Mouse (Mus musculus) myocyte (in vitro differentiated cells): ENCODE results near the gene Armc10. TPM values are rescaled to one million over a fixed set of nuclear protein-coding genes. Genes with fewer than 3 reads are reported as not detected.

ENCODE experiments used
- H3K27me3 ChIP-seq: one replicate; pipeline ENCODE4 v1.6.1; 2011; ENCODE audit not compliant: control insufficient read depth, insufficient read depth, insufficient read length
- H3K36me3 ChIP-seq: one replicate; pipeline ENCODE4 v1.6.1; 2011; ENCODE audit not compliant: control insufficient read depth, insufficient read depth
- H3K4me2 ChIP-seq: one replicate; pipeline ENCODE4 v1.6.1; 2011; ENCODE audit warnings: low read depth, control low read depth
- H3K4me3 ChIP-seq: one replicate; pipeline ENCODE4 v1.5.1; 2011; ENCODE audit warnings: mild to moderate bottlenecking, control low read depth, moderate library complexity
- H3K79me2 ChIP-seq: one replicate; pipeline ENCODE4 v1.6.1; 2011; ENCODE audit not compliant: control insufficient read depth, insufficient read depth
- H3ac ChIP-seq: one replicate; pipeline ENCODE4 v1.6.1; 2011; ENCODE audit not compliant: control insufficient read depth, insufficient read length
- CEBPB ChIP-seq: IDR thresholded peaks from 2 replicates; pipeline ENCODE4 v1.6.1; 2011; ENCODE audit warnings: mild to moderate bottlenecking, moderate library complexity; ENCODE audit not compliant: poor library complexity, insufficient read depth, severe bottlenecking
- E2F4 ChIP-seq: IDR thresholded peaks from one replicate; pipeline ENCODE4 v1.6.1; 2011; ENCODE audit warnings: mild to moderate bottlenecking, control low read depth, moderate library complexity; ENCODE audit not compliant: insufficient read depth
- MAX ChIP-seq: IDR thresholded peaks from one replicate; pipeline ENCODE4 v1.6.1; 2011; ENCODE audit warnings: low read depth, mild to moderate bottlenecking, control low read depth
- MYOD1 ChIP-seq, 3 experiments: IDR thresholded peaks; one replicate each; pipeline ENCODE4 v1.6.1; 2011; ENCODE audit warnings: control low read depth in 2 of 3, low read depth in 2 of 3, mild to moderate bottlenecking in 2 of 3, moderate library complexity in 1 of 3; ENCODE audit not compliant: insufficient read length in 2 of 3, control insufficient read depth in 1 of 3
- MYOG ChIP-seq, 3 experiments: IDR thresholded peaks; one replicate each; pipeline ENCODE4 v1.6.1; 2011; ENCODE audit warnings: control low read depth in 2 of 3, low read depth in 2 of 3, mild to moderate bottlenecking in 2 of 3; ENCODE audit not compliant: insufficient read length in 2 of 3, control insufficient read depth in 1 of 3, insufficient read depth in 1 of 3
- POLR2A ChIP-seq: IDR thresholded peaks from one replicate; pipeline ENCODE4 v1.6.1; 2011; ENCODE audit warnings: low read depth, mild to moderate bottlenecking, control low read depth, moderate library complexity; ENCODE audit not compliant: insufficient read length
- POLR2AphosphoS2 ChIP-seq: IDR thresholded peaks from one replicate; pipeline ENCODE4 v1.6.1; 2011; ENCODE audit warnings: low read depth, control low read depth; ENCODE audit not compliant: insufficient read length
- REST ChIP-seq: IDR thresholded peaks from one replicate; pipeline ENCODE4 v1.6.1; 2011; ENCODE audit warnings: mild to moderate bottlenecking, control low read depth, moderate library complexity; ENCODE audit not compliant: insufficient read depth, insufficient read length
- SRF ChIP-seq: IDR thresholded peaks from one replicate; pipeline ENCODE4 v1.6.1; 2011; ENCODE audit warnings: low read depth; ENCODE audit not compliant: control insufficient read depth, insufficient read length
- TCF12 ChIP-seq: IDR thresholded peaks from one replicate; pipeline ENCODE4 v1.6.1; 2011; ENCODE audit warnings: mild to moderate bottlenecking, control low read depth; ENCODE audit not compliant: poor library complexity, insufficient read depth, severe bottlenecking
- TCF3 ChIP-seq: IDR thresholded peaks from one replicate; pipeline ENCODE4 v1.6.1; 2011; ENCODE audit warnings: low read depth, control low read depth; ENCODE audit not compliant: insufficient read length
- USF1 ChIP-seq: IDR thresholded peaks from one replicate; pipeline ENCODE4 v1.6.1; 2011; ENCODE audit warnings: low read depth, mild to moderate bottlenecking, control low read depth, moderate library complexity
- polyA plus RNA-seq: library from polyadenylated mRNA; unstranded; fragments of >200 nt; fragmentation: generic; extraction: Trizol; gene quantifications from one replicate; pipeline ENCODE4 v1.2.1, GENCODE M21; 2012; ENCODE audit warnings: missing spikeins

Armc10 gene
- polyA plus RNA-seq, 1 experiment = 10.1 TPM

DNA sequence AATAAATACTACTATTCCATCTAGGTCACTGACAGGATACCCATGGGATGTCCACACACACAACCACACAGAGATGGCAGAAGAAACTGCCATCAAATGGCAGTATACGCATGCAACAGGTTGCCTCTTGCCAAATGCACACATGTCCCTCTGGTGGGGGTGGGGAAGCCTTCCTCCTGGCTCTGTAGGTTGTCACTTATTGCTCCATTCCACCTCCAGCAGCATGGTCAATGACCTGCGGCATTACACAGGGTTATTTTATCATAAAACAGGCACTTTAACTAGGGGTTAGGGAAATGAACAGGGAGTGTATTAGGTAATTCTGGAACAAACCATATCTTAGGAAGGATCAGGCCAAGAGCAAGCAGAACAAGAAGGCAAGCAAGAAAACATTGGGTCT, 23.7 kb downstream of the Armc10 start:
- Histone ChIP-seq H3K4me2 (no peak overlapping the region), H3ac (no peak overlapping the region), H3K36me3 (no peaks in the 10 kb centered on the region), H3K27me3 (no peaks in the 10 kb centered on the region), H3K4me3 (no peak overlapping the region), H3K79me2 (no peaks in the 10 kb centered on the region)
- no peak for TF ChIP-seq MYOD1 (IDR thresholded peaks at IDR 0.05; ENCODE audit: control insufficient read depth in 1 of 3, insufficient read length in 2 of 3, low read depth in 2 of 3)
- TF ChIP-seq POLR2A = no peak
- TF ChIP-seq MYOG (IDR thresholded peaks at IDR 0.05; ENCODE audit: control insufficient read depth in 1 of 3, insufficient read depth in 1 of 3, insufficient read length in 2 of 3, low read depth in 2 of 3) = no peak
- TF ChIP-seq TCF12 = no peak
- no peak for TF ChIP-seq POLR2AphosphoS2
- no peak for TF ChIP-seq REST
- TF ChIP-seq E2F4 = no peak
- no peak for TF ChIP-seq USF1
- no peak for TF ChIP-seq CEBPB

GRCm38 (mm10) chr5:21672812-21673635, 27.4 kb downstream of the Armc10 start:
- H3K4me3 ChIP-seq = no peak overlapping the region
- no peak for TF ChIP-seq SRF
- TF ChIP-seq USF1 = no peak
- no peak for TF ChIP-seq TCF12
- TF ChIP-seq MAX = no peak
- TF ChIP-seq CEBPB = no peak
- no peak for TF ChIP-seq MYOD1 (IDR thresholded peaks at IDR 0.05; ENCODE audit: control insufficient read depth in 1 of 3, insufficient read length in 2 of 3, low read depth in 2 of 3)
- no peak for TF ChIP-seq E2F4
- TF ChIP-seq MYOG (IDR thresholded peaks at IDR 0.05; ENCODE audit: control insufficient read depth in 1 of 3, insufficient read depth in 1 of 3, insufficient read length in 2 of 3, low read depth in 2 of 3) = no peak
- no peak for TF ChIP-seq POLR2AphosphoS2
- TF ChIP-seq POLR2A = no peak
- no peak for TF ChIP-seq TCF3
- no peak for TF ChIP-seq REST
- no peaks in the 10 kb centered on the region for H3K36me3 ChIP-seq
- H3K27me3 ChIP-seq = no peaks in the 10 kb centered on the region
- no peaks in the 10 kb centered on the region for H3K79me2 ChIP-seq
- no peak overlapping the region for H3K4me2 ChIP-seq
- H3ac ChIP-seq = no peak overlapping the region

DNA sequence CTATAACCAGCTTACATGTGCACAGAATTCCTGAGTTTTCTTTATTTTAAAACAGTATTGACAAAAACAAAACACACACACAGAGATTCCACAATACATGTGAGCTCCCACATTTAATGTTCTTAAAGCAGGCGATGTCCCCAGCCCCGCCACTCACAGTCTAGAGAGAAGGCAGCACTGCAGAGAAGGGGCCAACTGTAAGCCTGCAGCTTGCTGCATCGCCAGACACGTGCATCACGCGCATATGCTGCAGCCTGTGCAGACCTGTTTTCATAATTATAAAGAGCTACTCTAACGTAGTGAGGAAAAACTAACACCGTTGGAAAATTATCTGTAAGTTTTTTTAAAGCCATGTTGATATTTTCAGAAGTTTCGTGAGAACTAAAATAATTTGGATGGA, 28.1 kb downstream of the Armc10 start:
- Histone ChIP-seq H3K79me2 (no peaks in the 10 kb centered on the region), H3K4me3 (no peak overlapping the region), H3K27me3 (no peaks in the 10 kb centered on the region), H3ac (no peak overlapping the region), H3K4me2 (no peak overlapping the region), H3K36me3 (no peaks in the 10 kb centered on the region)
- TF ChIP-seq E2F4 (no peak), USF1 (no peak), MAX (no peak)

DNA sequence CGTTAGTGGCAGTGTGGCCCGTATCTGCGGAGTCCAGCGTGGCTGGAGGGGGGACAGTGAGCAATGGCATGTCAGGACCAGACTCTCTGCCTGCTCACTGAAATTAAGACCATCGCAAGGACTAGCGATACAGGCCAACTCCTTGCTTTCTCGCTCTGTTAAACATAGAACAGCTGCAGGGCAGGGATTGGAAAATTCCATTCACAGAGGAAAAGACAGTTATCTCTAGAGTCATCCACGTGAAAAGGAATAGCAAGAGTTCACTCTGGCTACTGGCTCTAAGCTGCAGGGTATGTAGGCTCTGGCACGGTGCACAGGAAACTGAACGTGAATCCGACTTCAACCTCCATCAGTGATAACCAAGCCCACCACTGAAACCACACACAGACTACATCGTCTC, 29.4 kb downstream of the Armc10 start:
- Histone ChIP-seq H3K4me2 (no peak overlapping the region), H3K4me3 (no peak overlapping the region), H3ac (no peak overlapping the region), H3K79me2 (no peaks in the 10 kb centered on the region), H3K27me3 (no peaks in the 10 kb centered on the region), H3K36me3 (no peaks in the 10 kb centered on the region)
- TF ChIP-seq MYOG (IDR thresholded peaks at IDR 0.05; ENCODE audit: control insufficient read depth in 1 of 3, insufficient read depth in 1 of 3, insufficient read length in 2 of 3, low read depth in 2 of 3) (no peak), TCF3 (no peak), USF1 (no peak)

DNA sequence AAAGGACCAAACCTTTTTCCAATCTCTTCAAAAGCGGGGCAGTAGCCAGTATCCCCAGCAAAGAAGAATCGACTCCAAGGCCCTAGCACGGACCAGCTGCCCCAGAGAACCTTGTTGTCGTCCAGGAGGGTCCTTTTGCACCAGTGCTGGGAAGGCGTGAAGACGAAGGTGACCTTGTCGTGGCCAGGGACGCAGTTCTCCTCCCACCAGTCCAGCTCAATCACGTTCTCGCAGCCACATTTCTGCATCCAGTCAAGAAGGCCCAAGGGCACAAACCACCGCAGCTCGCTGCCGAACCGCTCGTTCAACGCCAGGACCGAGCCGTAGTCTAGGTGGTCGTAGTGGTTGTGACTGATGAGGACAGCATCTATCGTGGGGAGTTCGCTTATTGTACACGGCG, 29.9 kb downstream of the Armc10 start:
- H3ac ChIP-seq = no peak overlapping the region
- no peak overlapping the region for H3K4me2 ChIP-seq
- no peak for TF ChIP-seq POLR2A
- no peak for TF ChIP-seq TCF12
- TF ChIP-seq TCF3 = no peak
- no peak for TF ChIP-seq MAX
- no peak for TF ChIP-seq MYOD1 (IDR thresholded peaks at IDR 0.05; ENCODE audit: control insufficient read depth in 1 of 3, insufficient read length in 2 of 3, low read depth in 2 of 3)
- no peak for TF ChIP-seq POLR2AphosphoS2
- no peak for TF ChIP-seq MYOG (IDR thresholded peaks at IDR 0.05; ENCODE audit: control insufficient read depth in 1 of 3, insufficient read depth in 1 of 3, insufficient read length in 2 of 3, low read depth in 2 of 3)
- no peak for TF ChIP-seq REST
- TF ChIP-seq USF1 = no peak
- TF ChIP-seq E2F4 = no peak
- no peak for TF ChIP-seq SRF
- TF ChIP-seq CEBPB = no peak
- H3K4me3 ChIP-seq = no peak overlapping the region
- H3K79me2 ChIP-seq = no peaks in the 10 kb centered on the region
- no peaks in the 10 kb centered on the region for H3K27me3 ChIP-seq
- H3K36me3 ChIP-seq = no peaks in the 10 kb centered on the region
